Mouse (Mus musculus) myocyte (in vitro differentiated cells): ENCODE results near the gene Dpagt1. TPM values are rescaled to one million over a fixed set of nuclear protein-coding genes. Genes with fewer than 3 reads are reported as not detected.
A peak's percentile ranks its signal among the peaks of the same experiment; 100 is the strongest.
"Not testable (repeated sequence)": the region's sequence is repeated elsewhere in the genome, so short reads cannot be mapped to it uniquely, and the experiment has no call there.

Source experiments
- H3K27me3 ChIP-seq: one replicate; pipeline ENCODE4 v1.6.1; 2011; ENCODE audit not compliant: control insufficient read depth, insufficient read depth, insufficient read length
- H3K36me3 ChIP-seq: one replicate; pipeline ENCODE4 v1.6.1; 2011; ENCODE audit not compliant: control insufficient read depth, insufficient read depth
- H3K4me2 ChIP-seq: one replicate; pipeline ENCODE4 v1.6.1; 2011; ENCODE audit warnings: low read depth, control low read depth
- H3K4me3 ChIP-seq: one replicate; pipeline ENCODE4 v1.5.1; 2011; ENCODE audit warnings: mild to moderate bottlenecking, control low read depth, moderate library complexity
- H3K79me2 ChIP-seq: one replicate; pipeline ENCODE4 v1.6.1; 2011; ENCODE audit not compliant: control insufficient read depth, insufficient read depth
- H3ac ChIP-seq: one replicate; pipeline ENCODE4 v1.6.1; 2011; ENCODE audit not compliant: control insufficient read depth, insufficient read length
- CEBPB ChIP-seq: IDR thresholded peaks from 2 replicates; pipeline ENCODE4 v1.6.1; 2011; ENCODE audit warnings: mild to moderate bottlenecking, moderate library complexity; ENCODE audit not compliant: poor library complexity, insufficient read depth, severe bottlenecking
- E2F4 ChIP-seq: IDR thresholded peaks from one replicate; pipeline ENCODE4 v1.6.1; 2011; ENCODE audit warnings: mild to moderate bottlenecking, control low read depth, moderate library complexity; ENCODE audit not compliant: insufficient read depth
- MAX ChIP-seq: IDR thresholded peaks from one replicate; pipeline ENCODE4 v1.6.1; 2011; ENCODE audit warnings: low read depth, mild to moderate bottlenecking, control low read depth
- MYOD1 ChIP-seq, 3 experiments: IDR thresholded peaks; one replicate each; pipeline ENCODE4 v1.6.1; 2011; ENCODE audit warnings: control low read depth in 2 of 3, low read depth in 2 of 3, mild to moderate bottlenecking in 2 of 3, moderate library complexity in 1 of 3; ENCODE audit not compliant: insufficient read length in 2 of 3, control insufficient read depth in 1 of 3
- MYOG ChIP-seq, 3 experiments: IDR thresholded peaks; one replicate each; pipeline ENCODE4 v1.6.1; 2011; ENCODE audit warnings: control low read depth in 2 of 3, low read depth in 2 of 3, mild to moderate bottlenecking in 2 of 3; ENCODE audit not compliant: insufficient read length in 2 of 3, control insufficient read depth in 1 of 3, insufficient read depth in 1 of 3
- POLR2A ChIP-seq: IDR thresholded peaks from one replicate; pipeline ENCODE4 v1.6.1; 2011; ENCODE audit warnings: low read depth, mild to moderate bottlenecking, control low read depth, moderate library complexity; ENCODE audit not compliant: insufficient read length
- POLR2AphosphoS2 ChIP-seq: IDR thresholded peaks from one replicate; pipeline ENCODE4 v1.6.1; 2011; ENCODE audit warnings: low read depth, control low read depth; ENCODE audit not compliant: insufficient read length
- REST ChIP-seq: IDR thresholded peaks from one replicate; pipeline ENCODE4 v1.6.1; 2011; ENCODE audit warnings: mild to moderate bottlenecking, control low read depth, moderate library complexity; ENCODE audit not compliant: insufficient read depth, insufficient read length
- SRF ChIP-seq: IDR thresholded peaks from one replicate; pipeline ENCODE4 v1.6.1; 2011; ENCODE audit warnings: low read depth; ENCODE audit not compliant: control insufficient read depth, insufficient read length
- TCF12 ChIP-seq: IDR thresholded peaks from one replicate; pipeline ENCODE4 v1.6.1; 2011; ENCODE audit warnings: mild to moderate bottlenecking, control low read depth; ENCODE audit not compliant: poor library complexity, insufficient read depth, severe bottlenecking
- TCF3 ChIP-seq: IDR thresholded peaks from one replicate; pipeline ENCODE4 v1.6.1; 2011; ENCODE audit warnings: low read depth, control low read depth; ENCODE audit not compliant: insufficient read length
- USF1 ChIP-seq: IDR thresholded peaks from one replicate; pipeline ENCODE4 v1.6.1; 2011; ENCODE audit warnings: low read depth, mild to moderate bottlenecking, control low read depth, moderate library complexity
- polyA plus RNA-seq: library from polyadenylated mRNA; unstranded; fragments of >200 nt; fragmentation: generic; extraction: Trizol; gene quantifications from one replicate; pipeline ENCODE4 v1.2.1, GENCODE M21; 2012; ENCODE audit warnings: missing spikeins

The Dpagt1 gene
- polyA plus RNA-seq, 1 experiment, result 26.3 TPM

- no peak overlapping the region for H3ac ChIP-seq
These were observed 25.6 kb downstream of the Dpagt1 start for GRCm38 (mm10) chr9:44351396-44351795.

GRCm38 (mm10) chr9:44352337-44352736 is 26.5 kb downstream of the Dpagt1 start:
- no peak overlapping the region for H3ac ChIP-seq
- no peak overlapping the region for H3K4me2 ChIP-seq
- H3K27me3 ChIP-seq, result no peaks in the 10 kb centered on the region
- H3K36me3 ChIP-seq, result peaks cover 37% of the 10 kb centered on the region
- TF ChIP-seq MAX (no peak), CEBPB (no peak), POLR2AphosphoS2 (no peak), TCF12 (no peak), TCF3 (no peak), REST (no peak), USF1 (no peak), POLR2A (no peak), E2F4 (no peak), MYOD1 (IDR thresholded peaks at IDR 0.05; ENCODE audit: control insufficient read depth in 1 of 3, insufficient read length in 2 of 3, low read depth in 2 of 3) (no peak), MYOG (IDR thresholded peaks at IDR 0.05; ENCODE audit: control insufficient read depth in 1 of 3, insufficient read depth in 1 of 3, insufficient read length in 2 of 3, low read depth in 2 of 3) (no peak), SRF (no peak)
- no peak overlapping the region for H3K4me3 ChIP-seq
- no peaks in the 10 kb centered on the region for H3K79me2 ChIP-seq

More at GRCm38 (mm10) chr9:44351396-44351795, 25.6 kb downstream of the Dpagt1 start:
- no peak overlapping the region for H3K4me3 ChIP-seq
- no peak overlapping the region for H3K4me2 ChIP-seq
- no peaks in the 10 kb centered on the region for H3K27me3 ChIP-seq
- TF ChIP-seq MYOG (IDR thresholded peaks at IDR 0.05; ENCODE audit: control insufficient read depth in 1 of 3, insufficient read depth in 1 of 3, insufficient read length in 2 of 3, low read depth in 2 of 3), result peak in 1 of 3 experiments; percentile 15
- TF ChIP-seq POLR2AphosphoS2, result no peak
- H3K79me2 ChIP-seq, result no peaks in the 10 kb centered on the region
- peaks cover 38% of the 10 kb centered on the region for H3K36me3 ChIP-seq

- Histone ChIP-seq H3K4me3 (no peak overlapping the region), H3K36me3 (peaks cover 33% of the 10 kb centered on the region)
- TF ChIP-seq MAX, result no peak
- TF ChIP-seq MYOG (IDR thresholded peaks at IDR 0.05; ENCODE audit: control insufficient read depth in 1 of 3, insufficient read depth in 1 of 3, insufficient read length in 2 of 3, low read depth in 2 of 3), result no peak
- TF ChIP-seq TCF3, result no peak
- no peak for TF ChIP-seq MYOD1 (IDR thresholded peaks at IDR 0.05; ENCODE audit: control insufficient read depth in 1 of 3, insufficient read length in 2 of 3, low read depth in 2 of 3)
- TF ChIP-seq USF1, result no peak
- no peak for TF ChIP-seq E2F4
- TF ChIP-seq POLR2AphosphoS2, result no peak
- TF ChIP-seq CEBPB, result no peak
- no peak for TF ChIP-seq REST
- no peak for TF ChIP-seq SRF
- no peak for TF ChIP-seq POLR2A
- no peak for TF ChIP-seq TCF12
These were observed 27.3 kb downstream of the Dpagt1 start for GRCm38 (mm10) chr9:44353142-44353541.

GRCm38 (mm10) chr9:44357207-44357606 is 31.4 kb downstream of the Dpagt1 start:
- no peak overlapping the region for H3K4me2 ChIP-seq
- no peak overlapping the region for H3ac ChIP-seq
- peaks cover 24% of the 10 kb centered on the region for H3K36me3 ChIP-seq
- no peaks in the 10 kb centered on the region for H3K27me3 ChIP-seq
- no peak overlapping the region for H3K4me3 ChIP-seq
- TF ChIP-seq TCF3, result no peak
- no peak for TF ChIP-seq CEBPB
- no peak for TF ChIP-seq MYOG (IDR thresholded peaks at IDR 0.05; ENCODE audit: control insufficient read depth in 1 of 3, insufficient read depth in 1 of 3, insufficient read length in 2 of 3, low read depth in 2 of 3)
- TF ChIP-seq MAX, result no peak
- TF ChIP-seq REST, result no peak
- no peak for TF ChIP-seq SRF
- TF ChIP-seq POLR2A, result no peak
- no peak for TF ChIP-seq E2F4
- TF ChIP-seq POLR2AphosphoS2, result no peak
- TF ChIP-seq MYOD1 (IDR thresholded peaks at IDR 0.05; ENCODE audit: control insufficient read depth in 1 of 3, insufficient read length in 2 of 3, low read depth in 2 of 3), result no peak
- no peak for TF ChIP-seq USF1
- no peak for TF ChIP-seq TCF12
- peaks cover 11% of the 10 kb centered on the region for H3K79me2 ChIP-seq

More at GRCm38 (mm10) chr9:44353142-44353541, 27.3 kb downstream of the Dpagt1 start:
- H3K79me2 ChIP-seq, result no peaks in the 10 kb centered on the region
- H3K4me2 ChIP-seq, result no peak overlapping the region
- no peaks in the 10 kb centered on the region for H3K27me3 ChIP-seq
- H3ac ChIP-seq, result no peak overlapping the region

GRCm38 (mm10) chr9:44361190-44361917 is 35.5 kb downstream of the Dpagt1 start, which contains the start of gene Vps11:
Gene Vps11 (minus strand): TSS chr9:44361670.
- Histone ChIP-seq H3K79me2 (peaks cover 11% of the 10 kb centered on the region), H3K4me3 (peak within 1 kb of the TSS; percentile 73), H3ac (peak within 1 kb of the TSS; percentile 24), H3K27me3 (no peaks in the 10 kb centered on the region), H3K36me3 (peaks cover 7% of the 10 kb centered on the region), H3K4me2 (peak within 1 kb of the TSS; percentile 91)
- TF ChIP-seq SRF, result peak; percentile 22
- TF ChIP-seq USF1, result peak; percentile 100
- no peak for TF ChIP-seq MYOG (IDR thresholded peaks at IDR 0.05; ENCODE audit: control insufficient read depth in 1 of 3, insufficient read depth in 1 of 3, insufficient read length in 2 of 3, low read depth in 2 of 3)
- TF ChIP-seq POLR2A, result peak; percentile 75
- no peak for TF ChIP-seq E2F4
- TF ChIP-seq MAX, result peak; percentile 43
- no peak for TF ChIP-seq TCF3
- peak; percentile 90 for TF ChIP-seq POLR2AphosphoS2
- no peak for TF ChIP-seq MYOD1 (IDR thresholded peaks at IDR 0.05; ENCODE audit: control insufficient read depth in 1 of 3, insufficient read length in 2 of 3, low read depth in 2 of 3)

GRCm38 (mm10) chr9:44361931-44362330 is 36.1 kb downstream of the Dpagt1 start:
- H3K27me3 ChIP-seq, H3K36me3 ChIP-seq: not testable (repeated sequence)
- H3K4me2 ChIP-seq, result peak overlapping the region; percentile 91
- H3K4me3 ChIP-seq, result peak overlapping the region; percentile 73
- H3K79me2 ChIP-seq, result peaks cover 11% of the 10 kb centered on the region
- peak overlapping the region; percentile 24 for H3ac ChIP-seq
